Mouse (Mus musculus) left cerebral cortex, adult 18-20 months (tissue): ENCODE measurements around the gene Trim28. TPM values are rescaled to one million over a fixed set of nuclear protein-coding genes. Genes with fewer than 3 reads are reported as not detected.

Experiments used
- DNase-seq, 2 experiments: peaks; one replicate each; pipeline ENCODE4 v3.0.0; 2021 to 2022; ENCODE audit warnings: low spot score in 2 of 2, mixed read lengths in 1 of 2
- total RNA-seq, 2 experiments: library from RNA; stranded (reverse); gene quantifications; 2 replicates each; pipeline ENCODE4 v1.2.3; 2021

The Trim28 gene
- total RNA-seq, 2 experiments from 2014 or later, result 206 to 207 TPM

DNA sequence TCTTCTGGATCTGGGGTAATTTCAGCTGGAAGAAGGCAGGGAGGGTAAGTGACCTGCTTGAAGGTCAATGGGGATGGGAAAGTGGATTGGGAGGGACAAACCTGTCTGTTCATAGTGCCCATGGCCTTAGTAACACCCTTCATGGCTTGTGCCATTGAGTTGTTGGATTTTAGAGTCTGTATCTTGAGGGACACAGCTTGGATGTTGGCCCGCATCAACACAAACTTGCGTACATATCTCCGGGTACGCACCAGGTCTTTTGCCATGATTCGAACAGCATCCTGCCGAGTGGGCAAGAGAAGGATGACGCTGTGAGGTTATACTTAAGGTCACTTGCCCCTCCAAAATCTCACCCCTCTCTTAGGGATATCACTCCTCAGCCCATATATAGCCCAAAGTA is 33.6 kb downstream of the Trim28 start:
- DNase-seq, result no peak

DNA sequence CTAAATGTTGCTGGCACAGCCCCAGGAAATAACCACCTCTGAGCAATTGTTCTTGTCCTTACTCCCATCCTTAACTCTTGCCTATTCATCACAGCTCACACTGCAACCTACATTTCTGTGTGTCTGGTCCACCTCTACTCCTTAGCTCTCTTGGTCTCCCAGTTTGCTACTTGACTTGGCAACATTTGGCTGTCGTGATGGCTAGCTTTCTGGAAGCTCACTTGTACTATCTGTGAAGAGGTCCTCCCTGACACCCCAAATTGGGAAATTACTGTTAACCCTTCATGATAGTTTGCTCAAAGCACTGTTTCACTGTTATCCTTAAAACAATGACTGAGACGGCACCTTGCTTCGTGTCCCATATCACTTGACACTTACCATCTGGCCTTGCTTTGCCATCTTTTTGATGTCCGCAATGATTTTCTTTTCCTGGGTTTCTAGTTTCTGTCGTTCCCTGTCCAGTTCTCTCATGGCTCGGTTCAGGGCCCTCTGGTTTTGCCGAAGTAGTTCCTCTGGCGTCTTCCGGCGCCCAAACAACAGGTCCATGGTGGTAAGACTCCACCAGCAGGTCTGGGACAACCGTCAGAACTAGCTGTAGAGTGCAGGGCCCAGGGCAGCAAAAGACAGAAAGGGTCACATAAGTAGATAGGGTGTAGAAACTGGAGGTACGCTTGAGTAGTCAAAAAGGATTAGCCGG is 34.7 kb downstream of the Trim28 start:
- DNase-seq, result no peak

- peak; percentile 99 for DNase-seq
Measured at GRCm38 (mm10) chr7:13034148-13034977, 35.4 kb downstream of the Trim28 start, which contains the start of gene Chmp2a. Chmp2a (minus strand) TSS chr7:13034807.

DNA sequence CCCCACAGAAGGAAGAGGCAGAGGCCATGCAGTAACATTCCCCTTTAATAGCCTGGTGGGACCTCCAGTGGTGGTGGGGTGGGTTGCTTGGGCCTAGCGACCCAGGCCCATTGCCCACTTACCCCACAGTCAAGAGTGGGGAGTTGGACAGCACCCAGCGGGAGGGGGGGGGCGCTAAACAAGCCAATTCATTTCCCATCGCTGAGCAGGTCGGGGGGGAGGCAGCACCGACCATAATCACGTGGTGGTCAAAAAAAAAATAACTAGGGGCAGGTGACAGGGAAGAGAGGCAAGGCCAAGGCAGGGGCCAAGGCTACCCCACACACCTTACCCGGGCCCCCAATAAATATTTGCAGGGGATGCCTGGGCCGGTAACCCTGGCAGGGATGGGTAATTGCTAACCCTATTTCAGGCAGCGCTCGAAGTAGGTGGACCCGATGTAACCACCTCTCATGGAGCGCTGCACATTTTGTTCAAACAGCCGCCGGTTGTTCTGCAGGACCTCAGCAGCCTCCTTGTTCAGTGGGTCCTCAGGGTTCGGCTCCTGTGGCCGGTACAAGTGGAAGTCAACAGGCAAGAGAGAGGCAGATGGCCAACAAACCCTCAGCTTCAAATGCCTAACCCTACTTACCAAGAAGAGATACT is 36.4 kb downstream of the Trim28 start:
- DNase-seq, result no peak

DNA sequence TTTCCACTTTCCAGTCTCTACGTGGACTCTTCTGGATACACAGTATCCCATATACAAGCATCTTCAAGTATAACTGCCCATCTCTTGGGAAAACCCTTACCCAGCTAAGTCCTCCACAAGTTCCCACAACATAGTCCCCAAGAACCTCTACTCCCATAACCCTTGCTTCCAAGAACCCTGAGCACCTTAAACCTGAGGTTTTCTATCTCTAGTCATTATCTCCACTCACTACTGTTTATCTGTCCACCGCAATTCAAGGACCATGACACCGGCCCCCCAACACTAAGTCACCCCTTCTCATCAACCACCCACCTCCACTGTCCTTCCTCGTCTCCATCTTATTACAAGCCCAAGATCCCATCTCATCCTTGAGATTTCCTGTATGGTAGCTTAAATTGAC is 37.9 kb downstream of the Trim28 start:
- DNase-seq, result no peak

GRCm38 (mm10) chr7:13037366-13037765 is 38.5 kb downstream of the Trim28 start:
- DNase-seq, result no peak

GRCm38 (mm10) chr7:13037901-13038555 is 39.1 kb downstream of the Trim28 start, which contains the start of gene Ube2m:
Ube2m (minus strand) TSS chr7:13038275.
- peak; percentile 99 to 100 for DNase-seq

DNA sequence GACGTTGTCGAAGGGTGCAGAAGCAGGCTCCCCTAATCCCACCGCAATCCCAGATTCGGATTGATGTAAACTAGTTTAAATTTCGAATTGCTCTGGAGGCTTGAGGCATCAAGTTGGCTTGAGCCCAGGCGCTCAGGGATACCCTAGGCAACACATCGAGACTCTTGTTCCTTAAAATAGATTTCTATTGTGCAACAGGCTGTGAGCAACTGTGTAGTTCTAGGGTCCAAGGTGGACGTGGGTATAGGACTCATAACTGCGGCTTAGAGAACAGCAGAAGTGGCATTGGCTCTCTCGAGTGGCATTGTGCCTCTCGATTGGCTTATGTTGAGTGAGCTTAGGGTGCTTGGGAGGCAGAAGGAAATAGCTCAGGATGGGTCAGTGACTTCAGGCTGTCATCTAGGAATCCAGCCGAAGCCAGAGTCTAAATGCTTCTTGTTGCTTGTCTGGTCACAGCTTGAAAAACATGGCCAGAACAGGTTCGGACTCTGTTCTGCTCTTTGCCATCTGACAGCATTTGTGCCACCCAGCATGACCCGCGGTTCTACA is 39.8 kb downstream of the Trim28 start:
- no peak for DNase-seq

DNA sequence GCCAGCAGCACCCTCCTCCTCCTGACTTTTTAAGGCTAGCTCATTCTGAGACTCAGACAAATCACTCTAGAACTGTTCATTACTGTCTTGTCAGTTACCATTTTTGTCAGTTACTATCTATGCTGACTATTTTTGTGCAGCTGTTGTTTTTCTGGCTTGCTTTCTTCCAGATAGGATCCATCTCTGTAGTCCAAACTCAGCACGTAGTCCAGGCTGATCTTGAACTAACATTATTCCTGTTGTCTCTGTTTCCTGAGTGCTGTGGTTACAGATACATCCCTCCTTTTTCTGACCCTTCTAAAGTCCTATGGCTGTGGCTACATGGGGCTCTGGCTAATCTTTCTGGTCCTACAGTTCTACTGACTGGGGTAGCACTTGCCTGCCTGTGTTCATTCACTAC is 40.3 kb downstream of the Trim28 start:
- no peak for DNase-seq

GRCm38 (mm10) chr7:13041256-13041655 is 42.3 kb downstream of the Trim28 start:
- no peak for DNase-seq

DNA sequence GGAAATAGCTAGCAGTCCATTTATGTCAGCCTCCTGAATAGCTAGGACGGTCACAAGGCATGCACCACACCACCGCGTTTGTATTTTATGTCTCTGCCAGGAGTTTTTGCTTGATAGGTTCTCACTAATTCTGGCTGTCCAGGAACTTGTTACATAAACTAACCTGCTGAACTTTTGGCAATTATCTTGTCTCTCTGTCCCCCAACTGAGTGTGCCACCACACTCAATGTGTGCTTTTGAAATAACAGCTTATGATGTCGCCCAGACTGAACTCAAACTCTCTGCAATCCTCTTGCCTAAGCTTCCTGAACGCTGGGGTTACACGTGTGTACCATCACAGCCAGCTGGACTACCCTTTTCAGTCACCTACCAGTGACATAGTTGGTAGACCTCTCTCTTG is 43.6 kb downstream of the Trim28 start:
- no peak for DNase-seq

- no peak for DNase-seq
Measured at GRCm38 (mm10) chr7:13043120-13043444, 44.2 kb downstream of the Trim28 start.

DNA sequence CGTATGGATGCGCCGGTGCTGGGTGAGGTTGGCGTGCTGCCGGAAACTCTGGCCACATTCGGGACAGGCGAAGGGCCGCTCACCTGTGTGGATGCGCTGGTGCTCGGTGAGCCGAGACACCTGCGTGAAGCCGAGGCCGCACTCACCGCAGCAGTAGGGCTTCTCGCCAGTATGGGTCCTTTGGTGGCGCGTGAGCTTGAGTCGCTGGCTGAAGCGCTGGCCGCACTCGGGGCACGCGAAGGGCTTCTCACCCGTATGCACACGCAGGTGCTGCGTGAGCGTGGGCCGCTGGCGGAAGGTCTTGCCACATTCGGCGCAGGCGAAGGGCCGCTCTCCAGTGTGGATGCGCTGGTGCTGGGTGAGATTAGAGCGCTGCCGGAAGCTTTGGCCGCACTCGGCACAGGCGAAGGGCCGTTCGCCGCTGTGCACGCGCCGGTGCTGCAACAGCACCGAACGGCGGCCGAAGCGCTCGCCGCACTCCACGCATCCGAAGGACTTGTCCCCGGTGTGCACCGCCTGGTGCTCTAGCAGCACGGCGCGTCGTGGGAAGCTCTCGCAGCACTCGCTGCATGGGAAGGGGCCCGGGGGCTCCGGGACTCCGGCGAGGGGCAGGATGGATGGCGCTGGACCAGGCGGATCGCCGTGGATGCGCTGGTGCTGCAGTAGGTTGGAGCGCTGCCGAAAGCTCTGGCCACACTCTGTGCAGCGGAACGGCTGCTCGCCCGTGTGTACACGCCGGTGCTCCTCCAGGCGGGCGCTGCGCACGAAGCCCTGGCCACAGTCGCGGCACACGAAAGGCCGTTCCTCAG is 44.7 kb downstream of the Trim28 start:
- DNase-seq, result peak; percentile 47 to 60

GRCm38 (mm10) chr7:13044254-13044625 is 45.3 kb downstream of the Trim28 start:
- no peak for DNase-seq

GRCm38 (mm10) chr7:13046084-13046483 is 47.2 kb downstream of the Trim28 start:
- no peak for DNase-seq

DNA sequence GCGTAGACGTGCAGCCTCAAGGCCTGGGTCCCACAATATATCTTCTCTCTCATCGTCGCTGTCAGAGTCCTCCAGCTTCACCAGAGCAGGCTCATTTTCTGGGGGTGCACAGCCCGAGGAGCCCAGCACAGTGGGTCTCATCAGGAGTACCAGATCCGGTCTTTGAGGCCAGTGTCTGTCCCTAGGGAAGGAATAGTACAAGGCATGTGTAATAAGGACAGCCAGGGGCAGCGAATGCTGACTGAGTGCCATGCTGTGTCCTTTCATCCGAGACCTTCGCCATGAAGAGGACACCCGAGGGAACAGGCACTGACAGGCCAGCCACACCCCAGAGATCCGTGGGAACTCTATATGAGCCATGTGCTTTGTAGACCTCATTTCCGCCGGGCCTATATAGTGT is 54.1 kb downstream of the Trim28 start:
- DNase-seq, result no peak

DNA sequence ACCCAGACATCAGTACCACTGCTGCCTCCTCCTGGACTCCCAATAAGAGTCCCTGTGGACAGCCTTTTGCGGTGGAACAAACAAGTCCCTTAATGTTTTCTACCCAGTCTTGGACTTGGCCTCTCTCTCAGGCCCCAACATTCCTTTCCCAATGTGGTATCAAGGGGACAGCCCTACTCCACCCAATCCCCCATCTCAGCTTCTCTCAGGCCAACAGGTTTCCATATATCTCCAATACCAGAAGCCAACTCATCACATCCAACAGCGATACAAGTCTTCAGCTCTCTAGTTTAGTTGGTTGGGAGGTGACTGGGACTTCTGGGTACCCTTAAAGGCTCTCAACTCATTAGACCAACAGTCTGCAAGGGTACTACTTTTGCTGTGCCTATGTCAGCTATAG is 54.6 kb downstream of the Trim28 start:
- no peak for DNase-seq

GRCm38 (mm10) chr7:13053961-13054286 is 55.0 kb downstream of the Trim28 start:
- DNase-seq, result no peak

DNA sequence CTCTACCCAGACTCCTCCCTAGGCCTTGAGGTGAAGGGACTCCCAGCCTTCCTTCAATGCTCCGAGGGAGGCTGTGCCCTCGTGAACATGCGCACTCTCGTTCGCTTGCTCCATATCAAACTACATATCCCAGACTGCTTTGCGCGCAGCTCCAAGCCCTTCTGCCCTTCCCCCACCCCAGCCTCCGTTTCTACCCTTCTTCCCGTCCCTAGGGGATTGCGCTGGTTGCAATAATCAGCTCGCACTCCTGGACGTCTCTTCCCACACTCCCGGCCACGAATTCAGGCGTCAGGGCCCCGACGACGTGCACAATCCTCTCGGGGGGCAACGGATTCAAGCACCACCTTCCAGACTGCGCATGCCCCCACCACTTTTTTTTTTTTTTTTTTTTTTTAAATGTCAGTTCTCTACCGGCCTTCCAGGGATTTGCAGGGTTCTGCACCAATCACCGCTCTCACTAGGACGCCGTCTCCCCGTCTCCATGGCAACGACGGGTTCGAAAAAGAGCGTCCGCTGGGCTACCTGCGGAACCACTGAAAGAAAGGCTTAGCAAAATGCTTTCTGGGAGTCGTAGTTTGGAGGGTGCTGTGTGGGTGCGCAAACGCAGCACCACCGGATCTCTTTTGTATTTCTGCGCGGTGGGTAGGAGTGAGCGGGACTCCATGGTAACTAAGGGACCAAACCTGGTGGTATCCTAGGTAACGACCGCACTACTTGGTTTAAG is 55.5 kb downstream of the Trim28 start, which contains the start of gene Mzf1:
Gene Mzf1 (minus strand): TSS at position 478 of the 724 bp plus-strand sequence.
- DNase-seq, result peak; percentile 95 to 97
